Mouse (Mus musculus) mouse embryonic stem cell (cell line): ENCODE results near the gene Dnajc25.

Source experiments
- in situ Hi-C, 2 experiments: fragments of 300-500 bp; cut with MboI; formaldehyde crosslinking; loops; 1 replicate in 1 of 2; 3 replicates in 1 of 2; pipeline ENCODE4 v1.14.3; 2019 to 2020; ENCODE audit warnings: low sequenced_read_pairs in 2 of 2, low pct_unique_long_range_greater_than_20kb in 1 of 2, mixed read lengths in 1 of 2; ENCODE audit not compliant: unreplicated experiment in 1 of 2

Gene Dnajc25

DNA sequence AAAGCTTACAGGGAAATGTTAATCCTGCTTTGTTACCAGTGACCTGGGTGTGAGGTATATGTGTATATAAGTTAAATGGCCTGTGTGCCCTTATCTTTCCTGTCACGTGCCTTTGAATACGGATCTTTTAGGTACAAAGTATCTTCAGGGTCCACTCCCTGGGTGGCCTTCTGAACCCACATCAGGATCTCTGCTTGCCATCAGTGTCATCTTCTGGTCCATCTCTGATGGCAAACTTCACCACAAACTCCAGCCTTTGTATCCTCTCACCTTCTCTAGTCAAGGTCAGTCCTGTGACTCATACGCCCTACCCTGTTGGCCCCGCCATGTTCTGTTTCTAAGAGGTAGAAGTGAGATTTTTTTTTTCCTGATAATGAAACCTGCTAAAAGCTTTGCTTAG lies at the start of gene Dnajc25:
Gene Dnajc25, plus strand, starts transcription at position 301 of the 400 bp plus-strand sequence.
- in situ Hi-C loops, result no loop called here

DNA sequence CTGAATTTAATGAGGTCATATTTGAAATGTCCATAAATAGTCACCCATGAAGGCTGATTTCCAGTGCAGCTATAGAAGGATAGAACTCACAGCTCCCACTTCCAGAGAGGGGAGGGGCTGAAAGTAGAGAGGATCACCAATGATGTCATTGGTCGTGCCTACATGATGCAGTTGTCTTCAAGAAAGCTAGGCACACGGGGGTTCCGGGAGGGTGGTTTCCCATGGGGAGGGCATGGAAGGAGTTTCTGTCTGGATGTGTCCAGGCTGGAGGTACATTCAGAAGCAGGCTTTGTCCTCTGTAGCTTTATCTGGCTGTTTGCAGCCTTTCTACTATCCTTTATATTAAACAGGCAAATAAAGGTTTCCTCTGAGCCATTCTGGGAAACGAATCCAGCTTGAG lies 46.5 kb upstream of the Dnajc25 start:
- in situ Hi-C loops, result no loop called here

DNA sequence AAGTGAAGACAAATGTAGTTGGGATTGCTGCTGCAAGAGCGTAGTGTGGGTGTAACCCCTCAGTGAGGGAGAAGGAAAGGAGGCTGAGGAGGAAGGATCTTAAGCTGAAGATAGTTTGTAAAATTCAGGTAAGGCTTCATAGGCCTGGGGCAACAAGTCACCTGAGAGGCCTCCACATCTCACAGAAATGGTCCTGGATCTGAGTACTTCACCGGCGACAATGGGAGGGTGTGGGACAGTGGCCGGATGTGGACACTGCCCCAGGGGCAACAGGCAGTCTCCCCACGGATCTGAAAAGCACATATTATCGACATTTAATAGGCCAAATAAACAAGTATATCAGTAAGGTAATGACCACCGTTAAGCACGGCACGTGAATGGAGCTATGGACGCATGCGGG lies 42.2 kb upstream of the Dnajc25 start:
- in situ Hi-C loops, result no loop called here

DNA sequence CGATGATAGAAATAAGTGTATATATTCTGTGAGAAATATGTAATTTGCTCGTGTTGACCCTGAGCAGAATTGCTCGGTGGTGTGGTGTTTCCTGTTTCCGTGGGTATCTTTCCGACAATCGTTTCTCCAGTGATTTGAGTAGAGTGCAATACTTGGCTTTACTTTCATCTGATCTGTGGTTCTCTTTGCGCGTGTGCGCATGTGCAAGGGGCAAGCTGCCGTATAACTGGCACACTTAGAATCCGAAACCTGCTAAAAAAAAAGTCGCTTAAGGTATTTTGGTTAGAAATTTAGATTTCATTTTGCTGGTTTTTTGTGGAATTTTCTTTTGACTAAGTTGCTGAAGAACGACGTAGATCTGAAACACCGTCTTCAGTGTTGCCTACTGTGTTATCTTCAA lies 33.1 kb upstream of the Dnajc25 start:
- in situ Hi-C loops, result no loop called here

DNA sequence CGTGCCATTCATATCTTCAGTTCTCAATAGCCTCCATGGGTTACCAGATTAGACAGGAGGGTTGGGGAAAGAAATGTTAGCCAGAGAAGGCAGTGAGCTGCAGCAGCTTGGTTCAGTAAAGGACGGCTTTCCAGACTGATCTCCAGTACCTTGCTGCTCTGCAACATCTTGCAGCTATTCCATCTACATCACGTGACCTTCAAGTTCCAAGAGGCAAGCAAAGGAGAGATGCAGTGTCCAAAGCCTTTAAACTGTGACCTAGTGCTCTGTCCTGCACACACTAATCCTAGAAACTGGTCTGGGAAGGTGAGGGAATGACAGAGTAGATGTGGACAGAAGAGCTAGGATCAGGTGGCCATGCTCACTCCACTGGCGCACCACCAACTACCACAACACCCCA lies 31.6 kb upstream of the Dnajc25 start:
- in situ Hi-C loops, result no loop called here

DNA sequence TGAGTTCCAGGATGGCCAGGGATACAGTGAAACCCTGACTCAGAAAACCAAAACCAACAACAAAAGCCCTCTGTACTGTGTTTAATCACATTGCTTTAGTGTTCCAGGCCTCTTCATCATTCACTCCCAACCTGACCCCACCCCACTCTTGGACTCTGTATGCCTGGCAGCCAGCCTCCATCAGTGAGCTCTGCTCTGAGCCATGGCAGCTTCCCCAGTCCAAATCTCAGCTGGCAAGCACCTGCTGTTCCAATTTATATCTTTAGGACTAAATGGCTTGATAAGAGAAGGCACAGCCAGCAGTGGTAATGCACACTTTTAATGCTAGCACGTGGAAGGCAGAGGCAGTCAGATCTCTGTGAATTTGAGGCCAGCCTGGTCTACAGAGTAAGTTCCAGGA lies 29.7 kb upstream of the Dnajc25 start:
- in situ Hi-C loops, result no loop called here

DNA sequence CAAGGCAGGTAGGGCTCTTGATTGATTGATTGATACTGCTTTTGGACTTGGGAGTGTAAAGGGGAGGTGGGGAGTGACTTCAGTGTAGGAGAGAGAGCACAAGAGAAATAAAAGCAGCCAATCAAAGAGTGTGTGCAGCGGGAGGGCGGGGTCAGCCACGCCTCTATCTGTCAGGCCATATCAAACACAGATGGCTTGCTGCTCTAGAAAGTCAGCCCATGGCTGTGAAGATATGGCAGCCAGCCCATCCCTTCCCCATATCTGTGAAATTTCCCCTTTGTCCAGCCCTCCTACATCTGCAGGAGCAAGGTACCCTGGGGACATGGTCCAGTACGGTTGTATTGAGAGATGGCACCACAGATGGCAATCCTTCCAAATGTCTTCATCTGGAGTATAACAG lies 24.2 kb upstream of the Dnajc25 start:
- in situ Hi-C loops, result no loop called here

DNA sequence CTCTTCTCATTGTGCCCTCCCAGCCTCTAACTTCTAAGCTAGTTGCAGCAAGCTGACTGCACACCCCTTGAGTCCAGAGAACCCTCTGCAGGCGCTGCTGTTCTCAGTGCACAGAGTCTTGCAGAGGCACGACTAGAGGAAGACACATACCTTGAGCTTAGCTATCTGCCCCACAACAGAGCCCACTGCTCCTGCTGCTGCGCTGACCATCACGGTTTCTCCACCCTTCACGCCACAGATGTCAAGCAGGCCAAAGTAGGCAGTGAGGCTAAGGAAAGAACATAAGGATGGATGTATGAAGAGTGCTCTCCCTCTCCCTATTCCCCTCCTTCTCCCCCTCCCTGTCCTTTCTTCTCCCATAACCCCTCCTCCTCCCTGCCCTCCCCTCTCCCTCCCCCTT lies 19.2 kb upstream of the Dnajc25 start:
- in situ Hi-C loops, result no loop called here

DNA sequence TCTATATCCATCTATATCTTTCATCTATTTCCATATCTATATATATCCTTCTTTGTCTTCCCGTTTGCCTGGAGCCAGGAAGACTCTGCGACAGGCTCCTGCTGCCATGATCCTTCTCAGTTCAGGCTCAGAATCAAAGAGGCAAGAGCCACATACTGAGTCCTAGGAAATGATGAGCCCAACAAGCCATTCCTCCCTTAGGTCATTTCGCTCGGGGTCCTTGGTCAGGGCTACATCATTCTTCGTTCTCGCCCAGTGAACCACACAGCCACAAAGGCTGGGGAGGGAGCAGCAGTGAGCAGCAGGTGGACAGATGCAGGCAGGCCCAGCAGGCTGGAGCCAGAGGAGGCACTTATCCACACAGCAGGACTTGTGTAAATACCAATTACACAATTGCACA lies 13.4 kb upstream of the Dnajc25 start:
- in situ Hi-C loops, result no loop called here

DNA sequence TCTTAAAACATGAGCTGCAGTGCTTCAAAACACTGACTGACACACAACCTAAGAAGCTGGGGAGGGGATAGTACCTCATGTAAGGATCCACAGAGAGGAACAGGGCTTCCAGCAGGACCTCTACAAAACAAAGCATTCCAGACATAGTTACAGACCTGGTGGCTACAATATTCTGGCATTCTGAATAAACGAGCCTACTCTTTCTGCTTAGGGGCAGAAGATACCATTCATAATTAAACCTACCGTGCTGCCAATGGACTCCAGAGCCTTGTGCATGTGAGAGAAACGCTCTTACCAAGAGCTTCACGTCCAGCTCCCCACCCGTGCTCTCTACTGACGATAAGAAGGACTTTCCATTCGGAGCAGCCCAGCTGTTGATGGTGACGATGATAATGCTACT lies 12.1 kb upstream of the Dnajc25 start:
- in situ Hi-C loops, result no loop called here

DNA sequence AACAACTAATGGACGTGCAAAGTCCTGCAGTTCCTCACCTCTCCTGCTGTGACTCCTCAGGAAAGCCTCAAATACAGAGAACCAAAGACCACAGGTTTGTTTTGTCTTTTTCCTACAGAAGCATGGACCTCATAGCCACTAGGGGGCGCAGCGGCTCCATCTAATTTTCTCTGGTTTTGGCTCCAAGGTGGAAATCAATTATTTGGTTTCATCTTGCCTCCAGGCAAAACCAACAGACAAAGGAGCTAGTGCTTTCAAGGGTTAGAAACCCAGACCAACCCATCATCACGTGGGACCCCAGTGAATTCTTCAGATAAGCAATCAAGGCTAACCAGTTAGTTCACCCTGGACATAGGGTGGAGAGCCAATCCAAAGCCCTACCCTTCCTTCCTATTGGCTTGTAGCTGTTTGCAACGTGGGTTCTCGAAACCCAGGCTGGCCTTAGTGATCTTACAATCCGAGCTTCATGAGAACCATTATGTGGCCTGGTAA lies 9.7 kb upstream of the Dnajc25 start:
- in situ Hi-C loops, result no loop called here

DNA sequence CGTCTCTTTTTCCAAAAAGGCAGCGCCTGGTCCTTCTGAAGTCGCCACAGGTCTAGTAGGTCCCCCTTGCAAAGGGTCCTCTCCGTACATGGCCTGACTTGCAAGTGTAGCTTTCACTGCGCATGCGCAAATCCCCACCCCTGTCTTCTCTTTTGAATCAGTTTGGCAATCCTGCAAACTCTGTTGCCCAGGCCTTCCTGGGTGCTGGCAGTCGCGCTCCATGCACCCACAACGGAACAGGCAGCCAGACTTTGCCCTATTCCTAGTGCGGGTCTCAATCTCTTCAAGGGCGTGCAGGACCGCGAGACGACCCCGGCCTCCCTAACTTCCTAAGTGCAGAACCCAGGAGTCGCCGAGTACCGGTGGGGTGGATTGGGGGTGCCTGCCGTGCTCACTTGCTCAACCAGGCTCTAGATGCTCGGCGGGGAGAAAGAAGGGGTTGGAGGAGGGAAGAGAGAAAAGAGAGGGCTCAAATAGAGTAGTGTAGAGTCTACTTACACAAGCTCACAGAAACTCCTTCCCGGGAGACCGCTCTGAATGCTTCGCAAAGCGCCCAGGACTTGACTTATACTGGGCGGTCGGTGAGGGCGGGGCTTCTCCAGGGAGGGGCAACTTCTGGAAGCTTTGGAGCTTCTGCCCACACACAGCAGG lies 8.2 kb upstream of the Dnajc25 start, which contains the start of gene Ptgr1:
Gene Ptgr1, minus strand, starts transcription at position 580 of the 651 bp plus-strand sequence.
- in situ Hi-C loops, result no loop called here

DNA sequence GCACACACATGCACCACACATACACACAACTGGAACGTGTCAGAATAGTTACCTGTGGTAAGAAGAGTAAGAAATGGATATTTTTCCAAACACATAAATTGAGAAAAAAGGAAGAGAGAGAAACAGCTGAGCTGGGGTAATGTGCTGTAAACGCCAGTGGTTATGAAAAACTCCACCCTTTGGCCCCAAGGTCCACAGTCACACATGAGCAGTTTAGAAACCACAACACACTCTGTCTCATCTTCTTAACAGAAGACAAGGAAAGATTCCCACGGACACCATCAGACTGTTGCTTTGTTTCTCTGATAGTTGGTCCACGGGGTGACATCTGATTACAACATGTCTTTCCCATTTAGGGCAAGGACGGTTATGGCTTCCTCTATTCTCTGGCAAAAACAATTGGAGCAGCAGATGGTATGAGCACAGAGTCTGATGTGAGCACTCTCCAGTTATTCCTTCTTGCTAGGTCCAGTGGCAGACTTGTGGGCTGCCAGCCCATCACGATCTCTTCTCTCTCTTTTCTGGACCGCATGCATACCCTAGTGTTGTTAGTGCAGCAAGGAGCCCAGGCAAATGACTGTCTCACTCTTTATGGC lies 5.5 kb upstream of the Dnajc25 start:
- in situ Hi-C loops, result no loop called here

DNA sequence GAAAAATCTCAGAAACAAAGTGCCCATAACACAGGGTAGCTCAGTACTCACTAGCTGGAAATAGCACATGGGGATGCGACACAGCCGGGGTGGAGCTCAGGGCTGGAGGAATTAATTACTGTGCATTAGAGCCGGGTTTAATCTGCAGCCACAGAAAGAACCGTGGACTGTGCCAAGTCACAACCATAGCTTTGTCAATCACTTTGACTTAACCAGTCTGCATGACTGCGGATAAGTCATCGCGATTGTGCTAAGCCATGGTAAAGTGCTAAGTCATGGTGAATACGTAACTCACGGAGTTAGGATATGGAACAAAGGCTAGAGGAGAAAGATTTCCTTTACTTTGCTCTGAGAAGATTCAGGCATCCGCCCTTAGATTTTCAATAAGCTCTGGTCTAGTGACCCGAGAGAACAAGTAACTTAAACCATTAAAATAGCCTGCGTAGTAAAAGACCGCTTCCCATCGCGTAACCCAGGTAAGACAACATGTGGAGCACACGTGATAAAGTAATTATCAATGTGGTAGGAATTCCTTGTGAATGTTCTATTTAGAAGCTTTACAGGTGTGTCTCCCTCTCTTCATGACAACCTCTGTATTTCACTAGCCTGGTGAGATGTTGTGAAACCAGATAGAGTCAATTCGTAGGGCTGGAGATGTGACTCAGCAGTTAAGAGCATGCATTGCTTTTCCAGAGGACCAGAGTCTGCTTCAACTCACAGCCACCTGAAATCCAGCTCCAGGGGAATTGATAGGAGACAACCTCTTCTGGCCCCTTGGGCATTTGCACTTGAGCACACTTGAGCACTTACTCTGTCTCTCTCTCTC lies 4.0 kb upstream of the Dnajc25 start:
- in situ Hi-C loops, result no loop called here

DNA sequence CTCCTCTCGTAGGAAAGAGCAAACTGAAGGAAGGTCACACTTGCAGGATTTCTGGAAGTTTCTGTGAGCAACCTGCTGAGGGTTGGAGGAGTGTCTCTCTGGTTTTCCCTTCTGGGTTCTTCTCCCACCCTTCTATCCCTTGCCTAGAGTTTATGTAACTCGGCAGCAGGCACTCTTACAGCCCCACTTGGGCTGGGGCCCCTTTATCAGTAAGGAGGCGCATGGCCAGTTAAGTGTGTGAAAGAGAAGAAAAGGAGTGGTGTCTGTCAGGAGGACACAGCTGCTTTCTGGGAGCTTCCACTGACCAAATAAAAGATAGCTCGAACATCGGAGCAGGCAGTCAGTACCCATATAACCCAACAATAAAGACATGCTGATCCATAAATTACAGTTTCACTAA lies 2.7 kb upstream of the Dnajc25 start:
- in situ Hi-C loops, result no loop called here

DNA sequence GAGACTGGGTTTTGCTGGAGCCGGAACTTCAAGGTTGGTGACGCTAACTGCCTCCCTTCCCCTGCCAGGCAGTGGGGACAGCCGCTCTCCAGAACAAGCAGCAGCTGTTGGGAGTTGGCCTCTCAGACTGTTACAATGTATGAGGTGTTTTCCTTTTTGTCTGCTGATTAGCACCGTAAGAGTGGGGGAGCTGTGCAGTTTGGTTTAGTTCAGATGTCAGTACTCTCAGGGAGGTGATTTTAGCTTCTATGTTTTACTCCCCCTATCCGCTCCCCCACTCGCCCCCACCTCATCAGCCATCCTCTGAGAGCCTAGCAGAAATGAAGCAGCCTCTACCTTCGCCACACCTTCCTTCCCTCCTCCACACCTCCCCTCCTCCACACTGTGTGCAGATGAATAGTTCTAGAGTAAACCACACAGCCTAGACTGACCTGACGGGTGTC lies 410 bp downstream of the Dnajc25 start:
- in situ Hi-C loops, result no loop called here

DNA sequence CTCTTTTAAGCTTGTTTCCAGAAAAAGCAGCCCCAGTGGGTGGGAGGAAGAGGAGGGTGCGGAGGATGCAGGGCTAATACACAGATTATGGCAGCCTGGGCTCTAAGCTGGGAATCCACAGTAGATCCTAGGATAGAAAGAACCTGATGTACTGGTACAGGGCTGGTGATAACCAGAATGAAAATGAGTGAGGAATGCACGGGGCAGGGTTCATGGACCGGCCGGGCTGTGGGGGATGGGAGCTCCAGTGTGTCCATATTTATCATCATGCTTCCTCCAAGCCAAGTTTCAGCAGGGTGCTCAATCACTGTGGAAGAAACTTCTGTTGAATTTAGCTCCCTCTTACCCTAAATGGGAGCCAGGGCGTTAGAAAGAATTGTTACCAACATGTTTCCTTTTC lies 2.2 kb downstream of the Dnajc25 start:
- in situ Hi-C loops, result no loop called here

DNA sequence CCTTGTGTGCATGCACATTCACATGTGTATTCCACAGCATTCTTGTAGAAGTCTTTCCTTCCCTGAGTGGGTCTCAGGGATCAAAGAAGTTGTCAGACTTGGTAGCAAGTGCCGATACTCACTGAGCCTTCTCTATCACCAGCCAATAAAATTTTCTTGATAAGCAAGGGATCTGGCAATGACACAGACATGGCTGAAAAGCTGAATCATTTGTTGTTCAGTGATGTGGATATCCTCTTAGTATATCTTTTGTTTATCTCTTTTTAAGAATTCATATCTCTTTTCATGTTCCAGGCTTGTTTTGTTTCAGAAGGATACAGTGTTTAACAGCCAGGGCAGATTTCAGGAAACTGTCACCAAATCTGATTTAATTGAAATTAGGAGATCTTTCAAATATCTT lies 3.8 kb downstream of the Dnajc25 start:
- in situ Hi-C loops, result no loop called here

DNA sequence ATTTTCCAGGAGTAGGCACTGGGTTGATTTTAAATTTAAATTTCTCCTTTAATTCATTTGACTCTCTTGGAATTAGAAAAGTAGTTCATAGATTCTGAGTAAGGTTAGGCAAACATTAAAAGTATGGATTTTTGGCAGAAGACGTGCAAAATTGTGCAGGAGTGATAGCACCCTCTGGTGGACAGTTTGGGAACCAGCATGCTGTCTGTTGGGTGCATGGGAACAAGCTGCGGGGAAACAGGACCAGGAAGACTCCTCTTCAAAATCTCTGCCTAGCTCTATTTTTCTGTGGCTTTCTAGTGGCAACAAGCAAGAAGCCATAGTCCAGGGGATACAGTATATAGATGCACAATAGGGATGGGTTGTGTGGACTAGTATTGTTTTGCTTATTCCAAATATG lies 4.8 kb downstream of the Dnajc25 start:
- in situ Hi-C loops, result no loop called here
